Mouse (Mus musculus) heart, adult 18-20 months (tissue): ENCODE measurements around the gene Gm49388. TPM values are rescaled to one million over a fixed set of nuclear protein-coding genes. Genes with fewer than 3 reads are reported as not detected.

ENCODE experiments used
- DNase-seq, 2 experiments: peaks; one replicate each; pipeline ENCODE4 v3.0.0; 2021 to 2022; ENCODE audit warnings: mixed read lengths in 1 of 2
- long read RNA-seq, 2 experiments: library from polyadenylated mRNA; stranded (forward); transcript quantifications; one replicate each; pipeline ENCODE4 v2.0.0; 2021
- total RNA-seq, 2 experiments: library from RNA; stranded (reverse); gene quantifications; 2 replicates each; pipeline ENCODE4 v1.2.3; 2021

Gm49388 gene
- total RNA-seq, result 1 to 10 TPM; 2.5 to 2.6 TPM
- long read RNA-seq, experiment 1, partial matches to known transcripts, result 0 of 3 reads
- long read RNA-seq, experiment 1, other reads (novel, unspliced or antisense), result 3 of 3 reads
- long read RNA-seq, experiment 2, partial matches to known transcripts, result 0 of 2 reads
- long read RNA-seq, experiment 2, other reads (novel, unspliced or antisense), result 2 of 2 reads

DNA sequence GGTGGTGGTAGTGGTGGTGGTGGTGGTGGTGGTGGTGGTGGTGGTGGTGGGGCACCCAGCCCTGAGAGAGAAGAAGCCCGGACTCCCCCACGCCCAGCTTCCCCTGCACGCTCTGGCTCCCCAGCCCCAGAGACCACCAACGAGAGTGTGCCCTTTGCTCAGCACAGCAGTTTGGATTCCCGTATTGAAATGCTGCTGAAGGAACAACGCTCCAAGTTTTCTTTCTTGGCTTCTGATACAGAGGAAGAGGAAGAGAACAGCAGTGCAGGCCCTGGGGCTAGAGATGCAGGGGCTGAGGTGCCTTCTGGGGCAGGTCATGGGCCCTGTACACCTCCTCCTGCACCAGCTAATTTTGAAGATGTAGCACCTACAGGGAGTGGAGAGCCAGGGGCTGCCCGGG lies at the start of gene Gm49388:
Gene Gm49388, plus strand, starts transcription at position 301 of the 400 bp plus-strand sequence.
- DNase-seq, result no peak

GRCm38 (mm10) chr7:127744366-127745045 lies 40.9 kb upstream of the Gm49388 start, which contains the start of gene Fbxl19:
Gene Fbxl19 (plus strand): TSS chr7:127744543.
- peak; percentile 68 to 86 for DNase-seq

GRCm38 (mm10) chr7:127745251-127745651 lies 40.2 kb upstream of the Gm49388 start:
- DNase-seq, result peak; percentile 95 to 97

- DNase-seq, result peak; percentile 98 to 99
Measured at GRCm38 (mm10) chr7:127745652-127746493, 39.5 kb upstream of the Gm49388 start.

GRCm38 (mm10) chr7:127746494-127747491 lies 38.6 kb upstream of the Gm49388 start:
- peak in 1 of 2 experiments; percentile 25 for DNase-seq

- no peak for DNase-seq
Measured at GRCm38 (mm10) chr7:127747559-127748234, 37.7 kb upstream of the Gm49388 start.

- DNase-seq, result no peak
Measured at GRCm38 (mm10) chr7:127748235-127748560, 37.2 kb upstream of the Gm49388 start.

- DNase-seq, result no peak
Measured at GRCm38 (mm10) chr7:127750131-127751127, 35.0 kb upstream of the Gm49388 start.

DNA sequence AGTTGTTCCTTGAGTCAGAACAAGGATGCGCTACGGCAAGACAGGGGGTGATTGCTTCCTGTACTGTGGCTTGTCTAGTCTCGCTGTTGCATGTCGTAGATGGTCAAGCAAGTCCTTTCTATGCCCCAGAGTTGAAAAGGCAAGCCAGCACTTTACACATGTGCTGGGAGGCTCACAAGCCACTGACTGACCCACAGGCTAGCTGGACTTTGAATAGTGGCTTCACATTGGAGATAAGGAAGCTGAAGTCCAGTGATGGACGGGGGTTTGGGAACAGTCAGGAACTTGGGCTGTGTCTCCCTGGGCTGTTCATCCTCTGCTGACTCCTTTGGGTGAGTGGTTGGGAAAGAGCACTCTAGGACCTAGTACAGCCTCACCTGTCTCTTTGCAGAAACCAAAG lies 33.8 kb upstream of the Gm49388 start:
- DNase-seq, result no peak

DNA sequence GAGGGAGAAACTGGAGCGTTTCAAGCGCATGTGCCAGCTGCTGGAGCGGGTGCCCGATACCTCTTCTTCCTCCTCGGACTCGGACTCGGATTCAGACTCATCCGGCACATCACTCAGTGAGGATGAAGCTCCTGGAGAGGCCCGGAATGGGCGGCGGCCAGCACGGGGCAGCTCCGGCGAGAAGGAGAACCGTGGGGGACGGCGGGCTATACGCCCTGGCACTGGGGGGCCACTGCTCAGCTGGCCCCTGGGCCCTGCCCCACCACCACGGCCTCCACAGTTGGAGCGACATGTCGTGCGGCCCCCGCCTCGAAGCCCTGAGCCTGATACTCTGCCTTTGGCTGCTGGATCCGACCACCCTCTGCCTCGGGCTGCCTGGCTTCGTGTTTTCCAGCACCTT lies 33.3 kb upstream of the Gm49388 start:
- no peak for DNase-seq

GRCm38 (mm10) chr7:127753158-127753557 lies 32.2 kb upstream of the Gm49388 start:
- DNase-seq, result no peak

- DNase-seq, result no peak
Measured at GRCm38 (mm10) chr7:127753741-127754140, 31.7 kb upstream of the Gm49388 start.

- no peak for DNase-seq
Measured at GRCm38 (mm10) chr7:127759716-127760115, 25.7 kb upstream of the Gm49388 start.

GRCm38 (mm10) chr7:127760478-127760877 lies 24.9 kb upstream of the Gm49388 start:
- no peak for DNase-seq

GRCm38 (mm10) chr7:127761026-127761425 lies 24.4 kb upstream of the Gm49388 start:
- peak; percentile 78 to 85 for DNase-seq

GRCm38 (mm10) chr7:127763642-127764041 lies 21.8 kb upstream of the Gm49388 start:
- DNase-seq, result no peak

DNA sequence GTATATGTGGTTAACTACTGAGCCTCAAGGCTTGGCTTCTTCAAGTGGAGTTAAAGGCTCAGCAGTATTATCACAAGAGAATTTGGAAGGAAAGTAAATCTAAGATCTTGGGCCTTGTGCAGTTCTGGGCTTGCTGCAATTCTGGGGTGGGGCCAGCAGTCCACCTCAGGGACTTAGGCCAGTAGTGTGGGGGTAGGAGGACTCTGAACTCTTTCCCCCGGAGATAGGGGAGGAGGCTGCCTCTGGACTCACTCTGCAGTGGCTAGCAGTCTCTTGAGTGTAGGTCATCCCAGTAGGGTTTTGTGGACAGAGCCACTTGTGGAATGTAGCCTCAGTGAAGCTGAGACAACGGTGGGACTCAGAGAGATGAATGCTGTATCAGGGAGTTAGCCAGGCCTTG lies 19.7 kb upstream of the Gm49388 start:
- DNase-seq, result no peak

GRCm38 (mm10) chr7:127766851-127767609 lies 18.4 kb upstream of the Gm49388 start:
- DNase-seq, result no peak
